Mouse (Mus musculus): Measurements from ENCODE around the gene B3galt5. TPM values are rescaled to one million over a fixed set of nuclear protein-coding genes. Genes with fewer than 3 reads are reported as not detected.

The B3galt5 gene
- total RNA-seq, 2 experiments from 2014 or later, result 0.05 to 0.07 TPM

- DNase-seq, result no peak
- intact Hi-C loops (cut with DNase I), result no loop called here
These were observed 14.0 kb downstream of the B3galt5 start for GRCm38 (mm10) chr16:96249635-96250034.

- no peak for DNase-seq
- intact Hi-C loops (cut with DNase I), result no loop called here
These were observed 16.5 kb downstream of the B3galt5 start for GRCm38 (mm10) chr16:96252146-96252545.

GRCm38 (mm10) chr16:96258429-96258828 lies 22.8 kb downstream of the B3galt5 start:
- no peak for DNase-seq
- intact Hi-C loops (cut with DNase I), result no loop called here

- DNase-seq, result no peak
- intact Hi-C loops (cut with DNase I), result no loop called here
These were observed 36.1 kb downstream of the B3galt5 start for GRCm38 (mm10) chr16:96271736-96272135.

- intact Hi-C loops (cut with DNase I), result no loop called here
These were observed 37.5 kb downstream of the B3galt5 start for GRCm38 (mm10) chr16:96272929-96273619.

GRCm38 (mm10) chr16:96276596-96276995 lies 41.0 kb downstream of the B3galt5 start:
- intact Hi-C loops (cut with DNase I), result no loop called here

More at GRCm38 (mm10) chr16:96272929-96273619, 37.5 kb downstream of the B3galt5 start:
- no peak for DNase-seq

GRCm38 (mm10) chr16:96278491-96279224 lies 43.1 kb downstream of the B3galt5 start:
- DNase-seq, result no peak
- intact Hi-C loops (cut with DNase I), result no loop called here

More at GRCm38 (mm10) chr16:96276596-96276995, 41.0 kb downstream of the B3galt5 start:
- no peak for DNase-seq

GRCm38 (mm10) chr16:96280719-96281605 lies 45.4 kb downstream of the B3galt5 start:
- intact Hi-C loops (cut with DNase I), result no loop called here
- DNase-seq, result peak in 1 of 2 experiments; percentile 5

- intact Hi-C loops (cut with DNase I), result no loop called here
- DNase-seq, result no peak
These were observed 47.0 kb downstream of the B3galt5 start for GRCm38 (mm10) chr16:96282566-96282965.

GRCm38 (mm10) chr16:96291885-96292284 lies 56.3 kb downstream of the B3galt5 start:
- DNase-seq, result no peak
- intact Hi-C loops (cut with DNase I), result no loop called here

GRCm38 (mm10) chr16:96292530-96293173 lies 57.1 kb downstream of the B3galt5 start:
- no peak for DNase-seq
- intact Hi-C loops (cut with DNase I), result no loop called here

GRCm38 (mm10) chr16:96298075-96298474 lies 62.5 kb downstream of the B3galt5 start:
- no peak for DNase-seq
- intact Hi-C loops (cut with DNase I), result no loop called here

GRCm38 (mm10) chr16:96298574-96298973 lies 63.0 kb downstream of the B3galt5 start:
- intact Hi-C loops (cut with DNase I), result no loop called here
- DNase-seq, result no peak

GRCm38 (mm10) chr16:96303356-96303755 lies 67.8 kb downstream of the B3galt5 start:
- intact Hi-C loops (cut with DNase I), result no loop called here
- DNase-seq, result no peak

GRCm38 (mm10) chr16:96304438-96304837 lies 68.8 kb downstream of the B3galt5 start:
- intact Hi-C loops (cut with DNase I), result no loop called here
- DNase-seq, result no peak

GRCm38 (mm10) chr16:96306905-96307304 lies 71.3 kb downstream of the B3galt5 start:
- intact Hi-C loops (cut with DNase I), result no loop called here
- DNase-seq, result no peak

GRCm38 (mm10) chr16:96317803-96318202 lies 82.2 kb downstream of the B3galt5 start:
- intact Hi-C loops (cut with DNase I), result no loop called here
- DNase-seq, result no peak

- intact Hi-C loops (cut with DNase I), result no loop called here
- no peak for DNase-seq
These were observed 87.1 kb downstream of the B3galt5 start for GRCm38 (mm10) chr16:96322739-96323138.

GRCm38 (mm10) chr16:96323166-96323565 lies 87.6 kb downstream of the B3galt5 start:
- intact Hi-C loops (cut with DNase I), result no loop called here

More at GRCm38 (mm10) chr16:96323166-96323565, 87.6 kb downstream of the B3galt5 start:
- no peak for DNase-seq

Data from gastrocnemius, postnatal 36 days (tissue).